Mouse (Mus musculus) kidney, embryonic 14.5 days (tissue): ENCODE measurements at regions not wholly inside any gene's neighbourhood (a gene's known extent, or its start where the extent isn't known, plus 50 kb on each side); places are given as distances from the start of the nearest gene placed in this dataset.

Experiments used
- ATAC-seq: fragments of 200-750 bp; cut with Nextera tagmentation; 2 replicates; pipeline ENCODE4 v1.8.0; 2017; ENCODE audit warnings: moderate number of reproducible peaks, mild to moderate bottlenecking, moderate TSS enrichment, moderate library complexity; ENCODE audit not compliant: low FRiP score, low TSS enrichment
- H3K27ac ChIP-seq: fragments of 300-500 bp; sonication (generic); 2 replicates; pipeline ENCODE4 v1.5.1; 2014; ENCODE audit warnings: low read depth, mild to moderate bottlenecking, low read length, moderate library complexity, mixed read lengths
- H3K27me3 ChIP-seq: fragments of 300-500 bp; sonication (generic); 2 replicates; pipeline ENCODE4 v1.6.1; 2014; ENCODE audit warnings: mild to moderate bottlenecking, low read length; ENCODE audit not compliant: control insufficient read depth, insufficient read depth
- H3K36me3 ChIP-seq: fragments of 300-500 bp; sonication (generic); 2 replicates; pipeline ENCODE4 v1.6.1; 2014; ENCODE audit warnings: low read length, mixed read lengths; ENCODE audit not compliant: control insufficient read depth, insufficient read depth
- H3K4me1 ChIP-seq: fragments of 300-500 bp; sonication (generic); 2 replicates; pipeline ENCODE4 v1.6.1; 2014; ENCODE audit warnings: low read length, mixed read lengths; ENCODE audit not compliant: control insufficient read depth, insufficient read depth
- H3K4me2 ChIP-seq: fragments of 300-500 bp; sonication (generic); replicated peaks from 2 replicates; pipeline ENCODE4 v1.6.1; 2014; ENCODE audit warnings: low read depth, mild to moderate bottlenecking, low read length
- H3K4me3 ChIP-seq: fragments of 300-500 bp; sonication (generic); 2 replicates; pipeline ENCODE4 v1.5.1; 2014; ENCODE audit warnings: mild to moderate bottlenecking, low read length
- H3K9ac ChIP-seq: fragments of 300-500 bp; sonication (generic); 2 replicates; pipeline ENCODE4 v1.6.1; 2014; ENCODE audit warnings: low read depth, mild to moderate bottlenecking, low read length, moderate library complexity
- H3K9me3 ChIP-seq: fragments of 300-500 bp; sonication (generic); 2 replicates; pipeline ENCODE4 v1.6.1; 2016; ENCODE audit warnings: low read length; ENCODE audit not compliant: control insufficient read depth
- WGBS: fragments of 180-500 bp; shearing (Covaris S2); extraction: QIAGEN DNeasy Blood & Tissue Kit; methylation state at CpG from one replicate; pipeline ENCODE4 v1.1.7; 2014; 5-methylcytosine and 5-hydroxymethylcytosine counted together

DNA sequence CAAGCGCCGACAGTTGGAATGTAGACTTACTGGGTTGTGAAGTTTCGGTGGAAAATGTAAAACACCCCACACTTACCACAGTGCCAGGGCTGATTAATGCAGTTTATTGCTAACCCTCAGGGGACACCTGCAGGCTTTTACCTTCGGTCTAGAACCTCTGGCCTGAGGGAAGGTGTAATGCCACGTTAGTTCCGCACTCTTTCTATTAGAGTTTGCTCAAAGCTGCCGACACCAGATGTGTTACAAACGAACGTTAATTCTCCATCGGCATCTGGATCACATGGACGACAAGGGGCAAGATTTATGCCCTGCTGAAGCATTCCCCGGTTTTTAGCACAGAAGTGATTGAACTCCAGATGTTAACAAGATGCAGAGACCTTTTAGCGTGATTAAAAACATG is 57.7 kb upstream of the Gorab start:
- no peaks in the 10 kb centered on the region for H3K27me3 ChIP-seq
- WGBS, result 69% methylated on average over 13 of the region's 13 CpGs
- H3K4me1 ChIP-seq, result no peaks in the 10 kb centered on the region
- H3K36me3 ChIP-seq, result no peaks in the 10 kb centered on the region
- H3K4me2 ChIP-seq, result no peak overlapping the region
- no peak overlapping the region for H3K4me3 ChIP-seq
- H3K9me3 ChIP-seq, result no peaks in the 10 kb centered on the region
- ATAC-seq, result no peak
- no peak overlapping the region for H3K27ac ChIP-seq
- no peak overlapping the region for H3K9ac ChIP-seq

DNA sequence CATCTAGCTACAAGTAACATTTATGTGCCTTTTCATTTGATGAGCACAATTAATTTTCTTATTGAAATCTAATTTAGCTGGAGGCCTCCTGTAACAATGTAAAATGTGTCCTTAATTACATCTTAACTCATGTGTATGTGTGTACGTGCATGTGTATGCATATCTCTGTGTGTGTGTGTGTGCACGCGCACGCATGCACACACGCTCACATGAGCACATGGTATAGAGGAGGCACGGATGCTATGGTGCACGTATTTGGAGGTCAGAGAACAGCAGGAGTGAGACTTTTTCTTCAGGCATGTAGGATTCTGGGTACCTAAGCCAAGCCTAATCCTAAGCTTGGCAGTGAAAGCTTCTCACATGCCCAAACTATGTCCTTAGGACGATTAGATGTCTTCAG is 52.9 kb upstream of the Gorab start:
- H3K36me3 ChIP-seq, result no peaks in the 10 kb centered on the region
- no peak overlapping the region for H3K27ac ChIP-seq
- no peak overlapping the region for H3K9ac ChIP-seq
- H3K4me3 ChIP-seq, result no peak overlapping the region
- H3K9me3 ChIP-seq, result no peaks in the 10 kb centered on the region
- no peak for ATAC-seq
- WGBS, result 96% methylated on average over 8 of the region's 8 CpGs
- H3K4me1 ChIP-seq, result no peaks in the 10 kb centered on the region
- H3K4me2 ChIP-seq, result no peak overlapping the region
- no peaks in the 10 kb centered on the region for H3K27me3 ChIP-seq
